Mouse (Mus musculus) granulocyte monocyte progenitor cell, adult 5-6 weeks (primary cell): ENCODE measurements around the gene Efcc1. TPM values are rescaled to one million over a fixed set of nuclear protein-coding genes. Genes with fewer than 3 reads are reported as not detected.

Source experiments
- ATAC-seq: replicated peaks from 2 replicates; pipeline ENCODE4 v1.8.0; 2016; ENCODE audit warnings: mild to moderate bottlenecking, moderate TSS enrichment, inconsistent platforms; ENCODE audit not compliant: poor library complexity, severe bottlenecking
- total RNA-seq, 2 experiments: library from RNA; stranded (forward) in 1 of 2; stranded (reverse) in 1 of 2; fragments of 200-712, 200-1000 nt in 1 of 2; fragments of >200 nt in 1 of 2; fragmentation: Nextera tagmentation in 1 of 2; gene quantifications; 2 replicates each; pipeline ENCODE4 v1.2.3; 2014 to 2017

Efcc1 gene
- total RNA-seq, 2 experiments from 2014 or later = 0.11 to 4.8 TPM

DNA sequence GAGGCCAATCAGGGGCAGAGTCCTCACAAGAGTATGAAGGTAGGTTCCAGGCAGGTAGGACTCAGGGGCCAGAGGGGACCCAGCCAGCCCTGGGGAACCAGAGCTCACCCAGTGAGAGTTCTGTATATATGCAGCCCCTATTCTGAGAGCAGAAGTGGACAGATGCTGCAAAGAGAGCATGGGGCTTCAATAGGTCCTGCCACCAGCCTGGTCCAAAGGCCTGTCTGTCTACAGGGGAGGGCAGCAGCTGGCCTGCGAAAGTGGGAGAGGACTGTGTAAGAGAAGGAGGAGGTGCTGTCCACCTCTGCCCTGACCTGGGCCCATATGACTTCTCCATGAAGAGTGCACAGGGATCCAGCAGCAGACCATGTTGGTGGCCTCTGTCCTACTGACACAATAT is 46.0 kb downstream of the Efcc1 start:
- 0 out of 2 replicates have a peak, but pooled peaks have one; percentile 10 for ATAC-seq

DNA sequence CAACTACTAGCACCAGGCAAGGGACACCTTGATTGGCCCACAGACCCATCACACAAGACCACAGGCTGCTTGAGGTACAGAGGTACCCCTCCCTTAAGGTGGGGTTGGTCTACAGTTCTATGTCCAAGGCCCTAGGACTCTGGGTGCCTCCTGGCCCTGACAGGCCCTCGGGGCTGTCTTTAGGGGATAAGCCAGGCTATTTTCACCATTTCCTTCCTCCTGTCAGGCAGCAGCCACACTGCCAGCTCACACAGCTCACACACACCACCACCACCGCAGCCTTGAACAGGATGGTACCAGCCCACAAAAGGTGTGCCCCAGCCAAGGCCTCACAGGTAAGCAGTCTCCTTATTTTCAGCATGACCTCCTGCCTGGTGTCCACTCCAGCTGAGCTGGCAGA is 47.2 kb downstream of the Efcc1 start, which contains the start of gene Gp9:
TSS of gene Gp9 (plus strand) at position 231 of the 400 bp plus-strand sequence.
- ATAC-seq = peak; percentile 31

DNA sequence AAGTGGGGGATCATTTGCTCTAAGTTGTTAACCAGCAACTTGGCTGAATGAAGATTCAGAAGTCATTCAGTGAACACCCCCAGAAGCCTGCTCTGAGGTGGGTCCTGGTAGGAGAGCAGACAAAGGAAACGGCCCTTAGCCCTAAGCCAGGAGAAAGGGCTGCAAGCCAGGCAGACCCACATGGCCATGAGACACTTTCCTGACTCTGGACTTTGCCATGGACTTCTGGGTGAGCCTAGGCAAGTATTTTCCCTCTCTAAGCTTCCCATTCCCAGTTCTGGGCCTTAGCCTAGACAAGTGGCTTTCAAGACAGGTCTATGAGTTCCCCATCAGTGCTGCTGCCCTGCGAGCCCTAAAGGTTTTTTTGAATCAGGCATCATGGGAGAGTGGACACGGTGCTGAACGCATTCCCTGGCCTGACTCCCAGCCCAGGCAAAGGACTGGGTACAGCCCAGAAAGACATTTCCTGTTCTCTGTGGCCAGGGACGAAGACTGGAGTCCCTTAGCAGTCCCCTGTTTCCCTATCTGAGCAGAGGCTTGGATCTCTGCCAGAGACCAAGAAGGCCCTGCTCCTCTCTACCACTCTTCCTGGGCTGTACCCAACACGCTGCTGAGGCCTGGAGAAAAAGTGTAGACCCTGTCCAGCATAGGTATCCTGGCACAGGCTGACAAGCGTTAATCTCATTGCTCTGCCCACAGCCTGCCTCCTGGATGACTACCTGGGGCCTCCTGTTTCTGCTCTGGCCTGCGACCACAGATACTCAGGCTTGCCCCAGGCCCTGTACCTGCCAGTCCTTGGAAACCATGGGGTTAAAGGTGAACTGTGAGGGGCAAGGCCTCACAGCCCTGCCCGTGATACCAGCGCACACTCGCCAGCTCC is 47.9 kb downstream of the Efcc1 start:
- ATAC-seq = peak; percentile 46

DNA sequence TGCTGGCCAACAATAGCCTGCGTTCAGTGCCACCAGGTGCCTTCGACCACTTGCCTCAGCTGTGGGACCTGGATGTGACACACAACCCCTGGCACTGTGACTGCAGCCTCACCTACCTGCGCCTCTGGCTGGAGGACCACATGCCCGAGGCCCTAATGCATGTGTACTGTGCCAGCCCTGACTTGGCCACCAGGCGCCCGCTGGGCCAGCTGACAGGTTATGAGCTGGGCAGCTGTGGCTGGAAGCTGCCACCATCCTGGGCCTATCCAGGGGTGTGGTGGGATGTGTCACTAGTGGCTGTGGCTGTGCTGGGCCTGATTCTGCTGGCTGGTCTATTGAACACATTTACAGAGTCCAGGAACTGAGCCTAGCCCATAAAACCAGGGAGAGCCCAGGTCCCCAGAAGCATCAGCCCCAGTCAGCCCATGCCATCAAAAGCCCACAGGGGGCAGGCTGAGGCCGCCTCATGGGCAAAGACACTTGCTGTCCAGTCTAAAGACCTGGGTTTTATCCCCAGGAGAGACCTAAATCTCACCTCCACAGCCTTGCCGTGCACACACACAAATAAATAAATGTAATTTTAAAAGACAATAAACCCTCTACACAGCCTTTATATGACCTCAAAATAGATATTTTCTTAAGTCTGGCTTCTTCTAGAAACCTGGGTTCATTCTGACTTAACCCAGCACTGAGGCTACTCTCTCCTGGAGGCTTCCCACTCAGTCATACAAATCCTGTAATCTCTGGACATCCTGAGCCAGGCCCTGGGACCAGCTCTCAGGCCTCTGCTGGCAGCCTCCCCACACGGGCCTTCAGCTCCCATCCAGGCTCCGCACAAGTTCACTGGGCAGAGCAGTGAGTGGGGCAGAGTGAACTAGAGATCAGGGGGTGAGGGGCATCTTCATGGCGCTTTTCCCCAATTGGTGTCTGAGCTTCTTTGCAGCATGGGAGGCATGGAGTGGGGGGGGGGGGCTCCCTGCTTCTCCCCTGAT is 48.8 kb downstream of the Efcc1 start:
- 0 out of 2 replicates have a peak, but pooled peaks have one; percentile 14 for ATAC-seq

DNA sequence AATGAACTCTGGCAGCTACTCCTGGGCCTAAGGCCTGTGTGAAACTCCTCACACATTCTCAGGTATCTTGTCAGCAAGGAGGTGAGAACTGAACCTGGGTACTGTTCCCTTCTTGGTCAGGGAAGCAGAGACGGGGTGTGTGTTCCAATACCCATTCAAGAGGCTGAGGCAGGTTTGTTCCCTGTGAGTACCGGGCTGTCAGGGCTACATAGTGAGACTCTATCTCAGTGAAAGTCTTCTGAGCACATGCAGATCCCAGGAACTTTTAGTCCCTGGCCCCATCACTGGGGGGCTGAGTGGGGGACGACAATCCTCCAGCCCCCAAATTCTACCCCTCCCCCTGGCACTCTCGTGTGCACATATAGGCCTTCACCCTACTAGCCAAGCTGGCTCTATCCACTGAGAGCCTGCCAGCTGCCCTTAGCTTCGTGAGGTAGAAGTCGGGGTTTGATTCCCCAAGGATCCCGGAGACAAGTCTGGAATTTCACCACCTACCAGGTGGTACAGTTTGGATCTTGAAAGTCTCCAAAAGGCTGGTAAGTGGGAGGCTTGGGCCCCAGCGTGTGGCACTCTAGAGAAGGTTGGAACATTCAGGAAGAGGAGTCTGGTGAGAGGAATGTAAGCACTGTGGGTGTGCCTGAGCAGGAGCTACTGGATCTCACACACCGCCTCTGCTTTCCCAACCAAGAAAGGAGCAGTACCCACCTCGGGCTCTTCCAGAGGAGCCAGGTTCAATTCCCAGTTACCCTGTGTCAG is 50.1 kb downstream of the Efcc1 start:
- ATAC-seq = no peak

DNA sequence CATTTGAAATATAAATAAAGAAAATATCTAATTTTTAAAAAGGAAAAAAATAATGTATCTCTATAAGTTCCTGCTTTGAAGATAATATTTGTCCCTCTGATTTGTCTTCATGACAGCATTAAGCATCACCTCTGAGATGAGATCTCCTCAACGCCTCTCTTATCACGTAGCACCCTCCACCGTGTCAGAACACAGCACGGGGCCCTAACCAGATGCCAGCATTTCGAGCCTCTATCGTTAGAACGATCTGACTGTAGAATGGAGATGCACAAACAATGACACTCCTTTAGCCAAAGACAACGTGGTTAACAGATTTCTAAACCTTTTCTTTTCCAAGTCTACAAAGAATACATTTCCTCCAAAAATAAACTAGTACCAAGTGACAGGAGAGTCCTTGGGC is 53.4 kb downstream of the Efcc1 start:
- ATAC-seq = no peak

DNA sequence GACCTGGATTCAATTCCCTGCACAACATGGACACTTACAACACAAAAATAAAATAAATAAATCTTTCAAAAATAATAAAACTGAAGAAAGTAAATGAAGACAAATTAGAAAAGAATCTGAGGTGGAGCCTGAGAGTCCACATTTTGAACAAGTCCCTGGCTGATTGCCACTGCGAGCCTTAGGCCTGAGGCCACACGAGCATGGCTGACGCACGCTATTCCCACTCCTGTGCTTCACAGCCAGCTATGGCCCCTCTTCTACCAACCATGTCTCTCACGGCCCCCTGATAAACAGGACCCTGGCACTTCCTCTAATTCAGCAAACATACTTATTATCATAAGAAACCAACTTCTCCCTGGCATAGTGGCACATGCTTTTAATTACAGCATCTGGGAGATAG is 56.0 kb downstream of the Efcc1 start:
- ATAC-seq = no peak

DNA sequence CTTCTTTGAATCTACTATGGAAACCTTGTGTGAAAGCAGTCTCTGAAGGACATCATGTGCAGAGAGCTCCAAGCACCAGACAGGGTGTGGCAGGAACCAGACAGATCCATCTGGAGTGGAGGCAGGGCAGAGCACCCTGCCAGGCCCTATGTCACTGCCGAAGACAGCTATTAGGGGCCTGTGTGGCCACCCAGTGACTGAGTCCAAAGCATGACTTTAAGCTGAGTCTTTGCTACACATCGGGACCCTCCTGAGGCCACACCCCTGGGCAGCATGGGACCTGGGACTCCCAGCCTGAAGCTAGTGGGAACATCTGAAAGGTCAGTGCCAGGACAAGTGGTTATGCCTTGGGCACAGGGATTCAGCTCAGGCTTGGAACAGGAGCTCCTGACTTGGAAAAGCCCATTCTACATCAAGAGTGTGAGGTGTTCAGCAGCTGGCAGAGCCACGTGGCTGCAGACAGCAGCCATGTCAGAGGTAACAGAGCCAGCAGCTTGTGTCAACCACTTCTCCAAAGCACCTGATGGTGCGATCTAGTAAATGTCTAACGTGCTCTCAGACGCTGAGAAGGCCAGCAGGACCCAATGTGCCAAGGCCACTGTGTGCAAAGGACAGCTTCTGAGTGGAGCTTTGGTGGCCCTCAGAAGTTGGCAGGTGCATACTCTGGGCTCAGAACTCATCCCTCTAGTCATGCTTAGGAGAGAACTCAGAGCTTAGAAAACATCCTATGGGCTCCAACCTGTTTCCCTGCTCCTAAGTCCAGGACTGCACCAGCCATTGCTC is 56.6 kb downstream of the Efcc1 start:
- no peak for ATAC-seq

DNA sequence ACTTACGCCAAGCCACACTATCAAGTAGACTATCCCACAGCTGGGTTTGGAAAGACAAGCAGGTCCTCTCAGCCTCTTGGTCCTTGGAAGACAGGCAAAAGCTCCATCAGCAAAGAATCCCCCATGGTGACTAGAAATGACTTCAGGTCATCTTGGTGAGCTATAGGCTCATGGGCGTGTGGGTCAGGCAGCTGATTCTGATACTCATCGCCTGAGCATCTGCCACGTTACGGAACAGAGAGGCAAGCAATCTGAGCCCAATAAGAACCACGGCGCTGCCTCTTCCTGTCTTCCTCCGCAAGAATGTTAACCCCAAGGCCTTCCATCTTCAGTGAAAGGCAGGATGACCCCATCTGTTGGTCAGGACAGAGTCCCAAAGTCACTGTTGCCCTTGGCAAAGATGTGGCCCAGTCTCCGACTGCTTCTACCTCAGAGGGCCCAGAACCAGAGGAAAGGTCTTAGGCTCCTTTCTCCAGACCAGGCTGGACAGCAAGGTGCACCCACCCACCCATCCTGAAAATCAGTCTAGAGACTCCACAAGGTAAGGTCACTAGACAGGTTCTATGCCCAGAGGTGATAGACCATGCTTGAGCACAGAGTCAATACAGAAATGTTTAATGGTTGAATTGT is 57.7 kb downstream of the Efcc1 start:
- no peak for ATAC-seq

DNA sequence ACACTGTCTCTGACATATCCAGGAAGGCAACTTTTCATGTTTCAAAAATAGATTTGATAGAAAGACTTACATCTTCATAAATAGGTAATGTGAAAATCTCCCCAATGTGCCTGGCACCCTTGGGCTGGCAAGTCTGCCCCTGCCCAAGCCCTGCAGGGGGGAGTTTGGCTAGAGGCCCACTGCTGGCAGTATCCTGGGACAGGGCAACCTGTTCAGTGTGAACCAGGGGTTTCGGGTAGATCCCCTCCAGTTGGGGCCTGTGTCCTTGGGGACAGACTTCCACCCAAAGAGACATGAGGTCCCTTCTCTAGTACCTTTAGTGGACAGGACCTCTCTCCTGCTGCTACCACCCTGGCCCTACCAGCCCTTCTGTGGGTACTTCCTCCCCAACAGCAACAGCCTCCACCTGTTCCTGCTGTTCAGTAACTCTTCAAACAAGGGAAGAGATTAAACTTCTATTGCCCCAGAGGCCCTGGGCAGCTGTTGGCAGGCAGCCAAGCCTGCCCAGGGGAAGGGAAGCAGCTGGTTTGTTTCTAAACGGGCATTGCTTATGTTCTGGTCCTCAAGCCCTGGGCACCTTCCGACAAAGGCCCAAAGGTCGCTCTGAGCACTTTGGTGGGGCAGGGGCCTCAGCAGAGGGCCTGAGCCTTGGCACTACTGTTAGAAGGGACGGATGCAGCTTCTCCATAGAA is 58.4 kb downstream of the Efcc1 start:
- ATAC-seq = peak; percentile 76

DNA sequence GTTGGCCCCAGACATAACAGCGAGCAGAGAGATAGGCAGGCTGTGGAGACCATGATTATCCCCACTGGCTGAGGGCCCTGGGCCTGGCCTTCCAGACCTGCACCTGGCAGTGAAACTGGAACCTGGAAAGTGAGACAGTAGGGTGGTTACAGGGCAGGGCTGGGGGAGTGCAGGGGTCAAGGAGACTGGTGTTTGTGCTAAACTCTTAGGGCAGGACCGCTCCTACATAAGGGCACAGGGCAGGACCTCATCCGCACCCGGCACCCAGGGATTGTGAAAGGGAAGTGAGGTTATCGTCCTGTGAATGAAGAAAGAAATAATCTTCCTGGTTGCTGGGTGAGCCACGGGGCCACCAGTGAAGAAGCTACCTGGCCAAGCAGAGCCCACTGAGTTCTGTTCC is 59.1 kb downstream of the Efcc1 start:
- peak; percentile 38 for ATAC-seq

DNA sequence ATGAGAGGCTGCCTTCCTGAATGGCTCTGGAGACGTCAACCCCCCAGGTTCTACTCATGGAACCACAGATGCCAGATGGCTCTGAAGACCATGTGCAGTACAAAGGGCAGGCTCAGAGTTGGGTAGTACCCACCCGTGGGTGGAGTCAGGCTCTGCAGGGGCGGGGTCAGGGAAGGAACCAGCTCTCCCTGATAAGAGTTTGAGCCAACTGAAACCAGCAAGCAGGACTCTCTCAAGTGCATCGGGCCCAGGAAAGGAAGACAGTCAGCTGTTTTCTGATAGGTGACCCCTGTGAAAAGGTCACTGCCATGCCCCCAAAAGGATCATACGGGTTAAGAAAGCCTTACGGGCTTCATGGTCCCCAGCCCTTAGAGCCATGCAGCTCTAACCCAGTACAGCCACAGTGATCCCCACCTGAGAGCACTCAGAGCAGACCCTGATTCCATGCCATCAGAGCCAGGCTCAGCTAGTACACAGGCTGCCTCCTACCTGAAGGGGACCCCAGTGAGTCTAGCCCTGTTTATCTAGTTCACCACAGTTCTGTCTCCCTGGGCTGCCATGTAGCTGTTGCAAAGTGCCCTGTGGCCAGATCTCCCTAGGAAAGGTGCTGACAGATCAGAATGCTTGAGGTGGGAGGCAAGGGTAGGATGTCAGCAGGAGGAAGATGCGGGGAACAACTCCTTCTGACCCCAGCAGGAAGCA is 60.3 kb downstream of the Efcc1 start:
- peak; percentile 38 for ATAC-seq

DNA sequence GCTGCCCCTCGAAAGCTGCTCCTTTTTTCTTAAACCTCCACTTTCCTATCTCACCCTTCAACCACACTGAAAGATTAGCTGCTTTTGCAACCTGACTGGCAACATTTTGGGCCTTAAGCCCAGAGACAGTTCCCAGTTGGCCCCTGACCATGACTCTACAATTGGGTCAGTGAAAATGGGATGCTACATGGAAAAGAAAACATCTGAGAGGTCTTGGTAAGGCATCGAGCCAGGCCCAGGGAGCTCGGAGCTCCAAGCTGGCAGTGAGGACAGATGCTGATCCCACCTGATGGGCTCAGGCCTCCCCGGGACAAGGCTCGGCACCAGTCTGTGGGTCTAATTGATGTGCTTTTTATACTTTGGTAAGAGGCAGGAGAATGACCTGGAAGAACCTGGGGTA is 61.2 kb downstream of the Efcc1 start:
- no peak for ATAC-seq

DNA sequence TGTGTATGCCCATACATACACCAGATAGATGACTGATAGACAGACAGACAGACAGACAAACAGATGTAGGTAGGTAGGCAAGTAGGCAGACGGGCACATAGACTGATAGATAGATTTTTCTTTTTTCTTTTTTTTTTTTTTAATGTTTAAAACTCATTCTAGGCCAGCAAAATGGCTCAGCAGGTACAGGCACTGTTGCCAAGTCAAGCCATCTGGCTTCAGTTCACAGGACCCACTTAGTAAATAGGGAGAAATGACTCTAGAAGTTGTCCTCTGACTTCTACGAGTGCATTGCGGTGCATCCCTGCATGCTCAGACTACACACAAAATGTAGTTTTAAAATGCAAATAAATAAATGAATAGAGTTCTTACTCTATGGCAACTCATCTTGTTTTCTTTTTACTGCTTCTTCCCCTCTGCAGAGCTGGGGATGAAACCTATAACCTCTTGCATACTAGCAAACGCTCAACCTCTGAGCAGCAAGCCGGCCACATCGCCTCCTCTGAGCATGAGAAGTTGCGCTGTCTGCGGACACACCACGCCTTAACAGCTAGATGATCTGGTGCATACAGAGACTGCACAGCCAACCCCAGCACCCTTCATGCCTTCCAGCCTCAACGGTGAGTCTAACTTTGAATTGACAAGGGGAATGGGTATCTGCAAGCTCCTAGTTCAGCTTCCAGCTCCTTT is 63.3 kb downstream of the Efcc1 start:
- no peak for ATAC-seq

DNA sequence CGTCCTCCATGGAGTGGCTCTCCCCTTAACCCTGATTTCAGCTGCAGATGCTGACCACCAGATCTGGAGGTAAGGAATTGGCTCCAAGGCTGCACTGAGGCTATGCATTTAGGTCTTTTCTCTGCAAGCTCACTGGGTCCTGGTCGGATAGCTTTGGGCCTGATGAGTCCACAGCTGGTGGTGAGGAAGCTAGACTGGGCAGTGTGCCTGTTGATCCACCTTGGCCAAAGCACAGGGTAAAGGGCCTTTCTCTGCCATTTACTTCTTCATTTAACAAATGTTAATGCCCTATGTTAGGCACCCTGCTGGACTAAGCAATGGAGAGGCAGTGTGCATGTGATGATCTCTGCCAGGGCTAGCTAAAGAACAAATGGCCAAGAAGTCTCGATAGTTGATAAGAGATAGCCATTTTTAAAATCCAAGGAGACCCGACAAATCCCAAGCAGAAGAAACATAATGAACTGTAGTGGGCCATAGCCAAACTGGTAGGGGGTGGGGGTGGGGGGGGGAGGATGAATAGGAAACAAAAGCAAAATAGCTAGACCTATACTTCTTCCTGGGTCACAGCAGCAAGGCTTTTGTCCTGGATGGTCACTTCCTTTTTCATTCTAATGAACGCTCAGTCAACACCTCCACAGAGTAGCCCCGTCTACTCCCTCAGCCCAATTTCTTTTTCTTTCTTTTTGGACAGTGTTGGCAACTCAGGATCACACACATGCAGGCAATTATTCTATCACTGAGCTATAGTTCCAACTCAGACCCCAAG is 64.9 kb downstream of the Efcc1 start:
- ATAC-seq = no peak

DNA sequence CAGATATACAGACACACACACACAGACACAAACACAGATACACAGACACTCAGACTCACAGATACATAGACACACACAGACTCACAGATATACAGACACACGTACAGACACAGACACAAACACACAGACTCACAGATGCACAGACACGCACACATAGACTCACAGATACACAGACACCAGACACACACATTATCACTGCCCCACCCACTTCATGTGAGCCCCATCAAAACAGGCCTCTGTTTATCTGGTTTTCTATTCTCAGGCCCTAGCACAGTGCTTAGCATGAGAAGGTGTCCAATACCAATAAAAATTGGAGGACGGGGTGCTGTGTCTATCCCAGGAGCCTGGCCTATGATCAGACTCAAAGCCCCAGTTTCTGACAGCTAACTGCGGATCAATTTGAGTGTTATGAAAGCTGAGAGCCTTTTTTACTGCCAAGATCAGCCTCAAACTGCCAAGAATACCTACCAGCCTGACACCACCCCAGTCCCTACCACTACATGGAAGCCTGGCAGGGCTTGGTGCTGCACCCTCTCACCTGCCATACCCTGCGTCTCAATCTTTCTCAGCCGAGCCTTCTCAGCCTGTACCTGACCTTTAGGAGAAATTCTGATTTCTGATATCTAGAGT is 65.7 kb downstream of the Efcc1 start:
- ATAC-seq = no peak
